Mouse (Mus musculus): ENCODE data around the gene Rundc3a. TPM values are rescaled to one million over a fixed set of nuclear protein-coding genes. Genes with fewer than 3 reads are reported as not detected.

The Rundc3a gene
- total RNA-seq, 2 experiments from 2014 or later = not detected

DNA sequence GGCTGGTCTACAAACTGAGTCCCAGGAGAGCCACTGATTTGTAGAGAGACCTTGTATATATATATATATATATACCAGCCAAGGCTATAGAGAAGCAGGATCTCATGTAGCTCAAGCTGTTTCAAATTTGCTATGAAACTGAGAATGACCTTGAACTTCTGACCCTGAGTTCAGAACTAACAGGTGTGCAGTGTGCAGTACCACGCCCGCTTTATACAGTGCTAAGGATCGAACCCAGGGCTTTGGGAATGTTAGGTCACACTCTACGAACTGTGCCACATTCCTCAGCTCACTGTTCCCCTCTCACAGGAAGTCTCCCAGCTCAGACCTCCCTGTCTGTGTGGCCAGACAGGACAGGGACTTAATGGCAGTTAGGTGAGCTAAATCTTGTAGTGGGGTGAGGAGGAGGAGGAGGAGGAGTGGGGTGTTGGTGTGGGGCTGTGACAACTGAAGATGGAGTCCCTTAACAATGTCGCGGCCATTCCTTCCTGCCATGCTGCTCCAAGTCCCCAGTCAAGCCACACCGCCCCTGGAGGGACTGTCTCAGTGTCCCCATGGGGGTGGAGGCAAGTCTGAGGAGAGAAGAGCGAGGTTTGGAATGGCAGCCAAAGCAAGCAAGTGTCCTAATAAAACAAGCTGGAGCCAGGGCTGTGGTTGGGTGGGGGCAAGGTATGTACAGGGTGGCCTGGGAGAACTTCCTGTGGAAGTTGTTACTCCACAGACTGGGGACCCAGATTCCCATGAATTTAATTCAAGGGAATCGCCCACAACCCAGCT is 25.5 kb upstream of the Rundc3a start:
- DNase-seq = no peak

DNA sequence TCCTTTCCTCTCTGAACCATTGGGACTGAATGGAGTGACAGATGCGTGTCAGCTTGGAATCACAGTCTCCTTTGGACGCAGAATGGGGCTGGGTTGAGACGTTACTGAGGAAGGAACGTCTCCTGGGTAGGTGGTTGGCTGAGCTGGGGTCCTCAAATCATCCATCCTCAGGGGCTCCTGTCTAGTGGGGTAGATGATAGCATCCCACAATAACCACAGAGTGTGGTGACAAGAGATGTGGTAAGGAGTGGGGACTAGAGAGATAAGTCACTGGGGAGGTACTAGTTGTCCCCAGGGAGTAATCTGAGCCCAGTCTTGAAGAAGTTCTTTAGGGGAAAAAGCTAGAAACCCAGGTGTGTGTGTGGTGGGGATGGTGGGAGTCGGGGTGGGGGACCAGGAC is 24.9 kb upstream of the Rundc3a start:
- intact Hi-C loops (cut with DNase I) = no loop called here
- DNase-seq = no peak

More for the DNA sequence above, 25.5 kb upstream of the Rundc3a start:
- intact Hi-C loops (cut with DNase I) = no loop called here

DNA sequence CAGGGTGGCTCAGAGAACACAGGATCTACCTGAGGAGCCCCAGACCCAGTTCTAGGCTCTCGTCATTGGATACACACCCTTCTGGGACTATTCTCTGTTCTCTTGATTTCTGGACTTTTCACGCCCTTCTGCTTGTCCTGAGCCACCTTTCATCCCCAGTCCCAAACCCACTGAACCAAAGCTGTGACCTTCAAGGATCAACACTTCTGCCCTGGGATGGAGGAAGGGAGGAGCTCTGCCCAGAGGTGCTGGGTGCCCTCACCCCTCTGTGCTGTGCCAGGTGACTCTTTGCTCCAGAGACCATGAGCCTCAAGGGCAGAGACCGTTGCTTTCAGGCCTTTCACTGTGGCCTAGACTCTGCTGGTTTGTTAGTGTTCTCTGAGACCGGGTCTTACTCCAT is 23.9 kb upstream of the Rundc3a start:
- no peak for DNase-seq
- intact Hi-C loops (cut with DNase I) = no loop called here

DNA sequence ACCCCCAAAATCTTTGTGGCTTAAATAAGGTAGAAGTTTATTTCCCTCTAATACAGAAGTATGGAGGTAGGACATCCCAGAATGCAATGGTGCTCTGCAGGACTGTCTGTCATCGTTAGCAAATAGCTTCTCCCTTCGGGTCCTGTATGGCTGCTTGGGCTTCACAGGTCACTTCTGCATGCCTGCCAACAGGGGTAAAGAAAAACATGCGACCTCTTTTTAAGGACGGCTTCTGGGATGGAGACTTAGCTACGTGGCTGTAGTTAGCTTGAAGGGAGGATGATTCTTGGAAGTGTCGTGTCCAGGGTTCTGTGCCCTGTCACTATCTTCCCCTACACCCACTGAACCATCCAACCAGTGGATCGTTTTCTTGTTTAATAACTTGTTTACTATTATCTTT is 22.9 kb upstream of the Rundc3a start:
- intact Hi-C loops (cut with DNase I) = no loop called here
- no peak for DNase-seq

DNA sequence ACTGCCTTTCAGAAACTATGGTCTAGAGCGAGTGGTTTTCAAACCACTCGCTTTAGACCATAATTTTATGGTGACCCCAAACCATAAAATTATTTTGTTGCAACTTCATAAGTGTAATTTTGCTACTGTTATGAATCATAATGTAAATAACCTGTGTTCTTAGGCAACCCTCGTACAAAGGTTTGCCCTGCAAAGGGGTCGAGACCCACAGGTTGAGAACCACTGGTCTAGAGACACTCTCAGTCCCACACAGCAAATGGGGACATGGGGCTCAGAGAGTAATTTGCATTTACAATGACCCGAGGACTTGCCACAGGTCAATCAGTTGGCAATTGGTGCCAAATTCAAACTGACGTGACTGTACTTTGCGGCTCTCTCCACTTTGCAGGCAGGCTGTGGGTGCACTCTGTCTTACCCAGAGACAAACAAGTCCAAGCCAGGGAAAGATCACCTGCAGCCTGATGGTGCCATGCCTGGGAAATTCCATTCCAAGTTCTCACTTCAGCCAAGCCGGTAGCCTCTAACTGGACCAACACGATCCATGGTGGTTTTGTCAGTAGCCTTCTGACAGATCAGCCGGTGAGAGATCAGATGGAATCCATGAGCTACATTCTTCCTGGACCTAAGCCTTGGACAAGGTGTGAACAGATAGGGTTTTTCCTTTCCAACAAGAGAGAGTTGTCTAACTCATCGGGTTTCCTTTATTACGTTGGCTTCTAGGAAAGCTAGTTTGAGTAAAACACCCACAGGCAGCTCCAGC is 21.1 kb upstream of the Rundc3a start:
- DNase-seq = no peak
- intact Hi-C loops (cut with DNase I) = no loop called here

GRCm38 (mm10) chr11:102372936-102373335 is 20.3 kb upstream of the Rundc3a start:
- DNase-seq = no peak
- intact Hi-C loops (cut with DNase I) = no loop called here

DNA sequence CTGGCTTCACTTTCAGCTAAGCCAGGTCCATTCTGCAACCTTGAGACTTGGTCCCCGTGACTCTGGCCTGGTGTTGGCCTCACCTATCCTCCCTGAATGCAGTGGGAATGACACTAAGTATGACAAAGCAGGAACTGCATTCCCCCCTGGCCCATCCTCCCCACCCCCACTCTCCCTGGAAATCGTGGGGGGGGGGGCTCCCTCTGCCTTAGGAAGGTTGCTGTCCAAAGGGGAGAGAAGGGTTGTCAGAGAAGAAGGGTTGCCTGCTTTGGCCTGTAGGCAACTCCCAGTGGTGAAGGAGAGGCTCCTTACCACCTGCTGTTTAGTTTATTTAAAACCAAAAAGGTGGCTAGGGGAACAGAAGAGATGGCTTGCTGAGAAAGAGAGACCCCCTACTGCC is 19.6 kb upstream of the Rundc3a start:
- intact Hi-C loops (cut with DNase I) = no loop called here
- no peak for DNase-seq

DNA sequence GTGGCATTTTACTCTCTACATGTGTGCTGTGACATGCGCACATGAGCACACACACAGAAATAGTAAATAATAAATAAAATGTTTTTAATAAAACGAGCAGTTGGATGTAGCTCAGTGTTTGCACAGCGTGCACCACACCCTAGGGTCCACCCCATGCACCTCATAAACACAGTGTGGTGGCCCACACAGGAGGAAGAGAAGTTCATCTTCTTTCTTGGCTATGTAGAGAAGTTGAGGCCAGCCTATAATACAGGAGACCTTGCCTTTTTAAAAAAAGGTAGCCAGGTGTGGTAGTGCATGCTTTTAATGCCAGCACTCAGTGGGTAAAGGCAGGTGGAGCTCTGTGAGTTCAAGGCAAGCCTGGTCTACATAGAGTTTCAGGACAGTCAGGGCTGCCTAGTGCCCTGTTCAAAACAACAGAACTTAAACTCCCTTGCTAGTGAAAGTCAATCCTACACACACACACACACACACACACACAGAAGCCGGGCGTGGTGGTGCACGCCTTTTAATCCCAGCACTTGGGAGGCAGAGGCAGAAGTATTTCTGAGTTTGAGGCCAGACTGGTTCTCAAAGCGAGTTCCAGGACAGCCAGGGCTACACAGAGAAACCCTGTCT is 19.0 kb upstream of the Rundc3a start:
- no peak for DNase-seq
- intact Hi-C loops (cut with DNase I) = no loop called here

- intact Hi-C loops (cut with DNase I) = no loop called here
- DNase-seq = peak; percentile 28 to 43
These were observed 17.7 kb upstream of the Rundc3a start for GRCm38 (mm10) chr11:102375196-102376173.

- DNase-seq = no peak
- intact Hi-C loops (cut with DNase I) = no loop called here
These were observed 16.9 kb upstream of the Rundc3a start for GRCm38 (mm10) chr11:102376196-102376835.

DNA sequence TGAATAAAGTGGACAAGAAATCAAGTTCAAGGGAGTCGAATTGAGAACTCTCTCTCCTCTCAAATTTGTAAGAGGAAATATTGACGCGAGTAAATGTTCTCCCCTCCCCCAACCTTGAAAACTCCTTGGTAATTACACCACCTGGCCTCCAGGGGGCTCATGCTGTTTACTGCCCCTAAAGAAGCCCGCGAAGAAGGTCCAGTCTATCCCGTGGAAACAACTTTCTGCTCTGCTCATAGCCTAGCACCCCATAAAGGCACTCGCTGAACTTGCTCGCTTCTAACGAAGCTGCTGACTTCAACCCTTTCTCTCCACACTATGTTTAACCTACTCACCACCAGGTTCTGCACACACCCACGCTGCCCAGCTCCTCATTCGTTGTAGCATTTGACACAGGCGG is 16.0 kb upstream of the Rundc3a start:
- intact Hi-C loops (cut with DNase I) = no loop called here
- DNase-seq = no peak

DNA sequence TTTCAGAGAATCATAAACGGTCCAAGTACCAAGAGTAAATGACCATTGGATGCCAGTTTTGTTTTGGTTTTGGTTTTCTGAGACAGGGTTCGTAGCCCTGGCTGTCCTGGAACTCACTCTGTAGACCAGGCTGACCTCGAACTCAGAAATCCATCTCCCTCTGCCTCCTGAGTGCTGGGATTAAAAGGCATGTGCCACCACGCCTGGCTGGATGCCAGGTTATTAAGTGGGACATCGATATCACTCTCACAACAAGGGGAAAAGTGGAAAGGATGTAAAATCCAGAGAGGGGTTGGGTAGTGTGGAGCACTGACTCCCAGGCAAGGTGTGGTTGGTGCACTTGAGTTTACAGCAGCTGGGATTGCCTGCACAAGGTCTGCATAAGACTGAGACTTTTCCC is 13.1 kb upstream of the Rundc3a start:
- intact Hi-C loops (cut with DNase I) = no loop called here
- DNase-seq = no peak

GRCm38 (mm10) chr11:102381341-102382100 is 11.7 kb upstream of the Rundc3a start:
- intact Hi-C loops (cut with DNase I) = no loop called here
- DNase-seq = no peak

- intact Hi-C loops (cut with DNase I) = no loop called here
- DNase-seq = no peak
These were observed 10.4 kb upstream of the Rundc3a start for GRCm38 (mm10) chr11:102382794-102383193.

GRCm38 (mm10) chr11:102383365-102384136 is 9.7 kb upstream of the Rundc3a start:
- intact Hi-C loops (cut with DNase I) = no loop called here
- no peak for DNase-seq

DNA sequence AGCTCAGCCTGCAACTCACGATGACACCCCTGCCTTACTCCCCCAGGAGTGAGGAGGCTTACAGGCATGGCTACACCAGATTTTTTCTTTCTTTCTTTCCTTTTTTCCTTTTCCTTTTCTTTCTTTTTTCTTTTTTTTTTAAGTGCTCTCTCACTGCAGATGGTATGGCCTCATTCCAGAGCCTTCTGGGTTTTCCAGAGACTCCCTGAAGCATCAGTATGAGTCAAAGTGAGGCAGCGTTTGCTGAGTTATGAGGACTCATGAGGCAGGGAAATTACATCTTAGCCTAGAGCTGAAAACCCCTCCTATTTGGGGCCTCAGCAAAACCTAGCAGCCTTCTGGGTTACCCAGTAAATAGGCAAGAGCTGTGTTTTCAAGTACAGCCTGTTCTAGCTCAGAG is 8.8 kb upstream of the Rundc3a start:
- intact Hi-C loops (cut with DNase I) = no loop called here
- no peak for DNase-seq

DNA sequence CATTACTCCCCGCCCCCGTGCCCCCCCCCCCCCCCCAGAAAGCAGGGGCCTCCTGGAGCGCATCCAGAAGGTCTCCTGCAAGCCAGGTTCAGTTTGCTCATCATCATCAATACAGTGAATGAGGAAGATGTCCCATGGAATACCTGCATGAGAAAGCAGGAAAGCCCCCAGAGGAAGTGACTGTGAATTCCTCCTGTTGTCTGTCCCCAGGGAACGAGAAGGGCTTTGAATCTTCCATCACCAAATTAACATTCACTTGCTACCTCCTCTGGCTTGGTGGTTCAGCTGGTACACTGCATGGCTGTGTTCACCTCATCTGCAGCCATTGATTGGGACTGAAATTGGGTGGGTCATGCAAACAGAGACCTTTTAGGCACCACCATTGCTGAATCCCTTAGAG is 8.1 kb upstream of the Rundc3a start:
- intact Hi-C loops (cut with DNase I) = no loop called here
- no peak for DNase-seq

DNA sequence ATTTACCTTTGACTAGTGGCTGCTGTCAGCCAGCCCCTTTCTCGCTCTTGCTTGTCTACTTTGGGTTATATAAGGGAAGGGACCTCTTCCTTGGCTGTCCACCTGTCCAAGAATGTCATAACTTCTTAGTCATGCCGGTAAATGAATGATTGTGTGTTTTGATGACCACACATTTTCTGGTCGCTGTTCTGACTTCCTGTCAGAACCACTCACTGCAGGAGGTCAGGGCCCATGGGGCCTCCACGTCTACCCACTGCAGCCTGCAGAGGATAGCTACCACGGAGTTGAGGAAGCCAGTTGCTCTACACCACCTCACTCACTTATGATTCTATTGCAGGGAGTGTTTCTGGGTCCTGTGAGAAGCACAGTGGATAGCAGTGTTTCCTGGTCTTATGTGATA is 7.1 kb upstream of the Rundc3a start:
- intact Hi-C loops (cut with DNase I) = no loop called here
- no peak for DNase-seq

Measured in gastrocnemius, postnatal 36 days (tissue).